Mouse (Mus musculus): ENCODE results near the gene Ppp2r5d.

Ppp2r5d gene

GRCm38 (mm10) chr17:46680760-46681373 is 24.0 kb downstream of the Ppp2r5d start, which contains the start of gene Klhdc3:
Gene Klhdc3 (minus strand): TSS chr17:46680914.
- DNase-seq (ENCODE audit: low spot score in 2 of 2): peak; percentile 96 to 97

- DNase-seq (ENCODE audit: low spot score in 2 of 2): peak in 1 of 2 experiments; percentile 35
Observed at GRCm38 (mm10) chr17:46679843-46680759, 24.8 kb downstream of the Ppp2r5d start.

GRCm38 (mm10) chr17:46678911-46679310 is 26.0 kb downstream of the Ppp2r5d start:
- no peak for DNase-seq (ENCODE audit: low spot score in 2 of 2)

- no peak for DNase-seq (ENCODE audit: low spot score in 2 of 2)
Observed at GRCm38 (mm10) chr17:46678416-46678815, 26.5 kb downstream of the Ppp2r5d start, which contains the start of gene Mea1. Gene Mea1 (plus strand): TSS chr17:46678793.

GRCm38 (mm10) chr17:46674530-46675283 is 30.2 kb downstream of the Ppp2r5d start:
- DNase-seq (ENCODE audit: low spot score in 2 of 2): no peak

GRCm38 (mm10) chr17:46673850-46674529 is 30.9 kb downstream of the Ppp2r5d start, which contains the start of gene Rrp36:
Gene Rrp36 (minus strand): TSS chr17:46674352.
- DNase-seq (ENCODE audit: low spot score in 2 of 2): peak; percentile 89 to 92

- no peak for DNase-seq (ENCODE audit: low spot score in 2 of 2)
Observed at GRCm38 (mm10) chr17:46669911-46670310, 35.0 kb downstream of the Ppp2r5d start.

GRCm38 (mm10) chr17:46667712-46668111 is 37.2 kb downstream of the Ppp2r5d start:
- DNase-seq (ENCODE audit: low spot score in 2 of 2): no peak

- no peak for DNase-seq (ENCODE audit: low spot score in 2 of 2)
Observed at GRCm38 (mm10) chr17:46662730-46663129, 42.2 kb downstream of the Ppp2r5d start.

GRCm38 (mm10) chr17:46661981-46662380 is 42.9 kb downstream of the Ppp2r5d start:
- no peak for DNase-seq (ENCODE audit: low spot score in 2 of 2)

- no peak for DNase-seq (ENCODE audit: low spot score in 2 of 2)
Observed at GRCm38 (mm10) chr17:46661351-46661750, 43.6 kb downstream of the Ppp2r5d start.

- no peak for DNase-seq (ENCODE audit: low spot score in 2 of 2)
Observed at GRCm38 (mm10) chr17:46656054-46656453, 48.9 kb downstream of the Ppp2r5d start.

- DNase-seq (ENCODE audit: low spot score in 2 of 2): no peak
Observed at GRCm38 (mm10) chr17:46651755-46652547, 53.0 kb downstream of the Ppp2r5d start.

- no peak for DNase-seq (ENCODE audit: low spot score in 2 of 2)
Observed at GRCm38 (mm10) chr17:46651292-46651691, 53.6 kb downstream of the Ppp2r5d start.

- DNase-seq (ENCODE audit: low spot score in 2 of 2): peak; percentile 87 to 89
Observed at GRCm38 (mm10) chr17:46650232-46651031, 54.5 kb downstream of the Ppp2r5d start, which contains the start of gene Cul7. Gene Cul7 (plus strand): TSS chr17:46650337.

GRCm38 (mm10) chr17:46649811-46650210 is 55.1 kb downstream of the Ppp2r5d start:
- DNase-seq (ENCODE audit: low spot score in 2 of 2): no peak

GRCm38 (mm10) chr17:46648436-46648835 is 56.5 kb downstream of the Ppp2r5d start:
- DNase-seq (ENCODE audit: low spot score in 2 of 2): no peak

- DNase-seq (ENCODE audit: low spot score in 2 of 2): no peak
Observed at GRCm38 (mm10) chr17:46647279-46647678, 57.6 kb downstream of the Ppp2r5d start.

- no peak for DNase-seq (ENCODE audit: low spot score in 2 of 2)
Observed at GRCm38 (mm10) chr17:46646322-46646662, 58.6 kb downstream of the Ppp2r5d start.
